Mouse (Mus musculus): ENCODE measurements at regions not wholly inside any gene's neighbourhood (a gene's known extent, or its start where the extent isn't known, plus 50 kb on each side); places are given as distances from the start of the nearest gene placed in this dataset.

DNA sequence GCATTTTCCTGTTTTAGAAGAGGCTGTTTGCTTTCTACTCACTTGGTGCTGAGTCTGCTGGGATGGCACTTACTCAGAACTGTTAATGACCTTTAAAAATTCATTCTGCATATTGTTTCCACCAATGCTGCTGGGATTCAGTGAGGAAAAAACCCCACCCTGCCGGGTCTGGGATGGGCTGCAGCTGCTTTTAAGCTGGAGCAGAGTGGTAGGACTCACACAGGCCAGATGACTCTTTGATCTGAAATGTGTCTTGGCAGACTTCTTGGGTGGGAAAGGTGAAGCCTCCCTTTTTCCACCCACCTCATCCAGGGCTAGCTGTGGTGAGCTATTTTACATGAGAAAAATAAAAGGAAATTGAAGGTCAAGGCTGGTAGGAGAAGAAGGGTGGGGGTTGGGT, 56.4 kb upstream of the Ddhd1 start:
- DNase-seq (ENCODE audit: low read depth), result no peak

- DNase-seq (ENCODE audit: low read depth), result no peak
Measured at GRCm38 (mm10) chr14:45714786-45715185, 56.8 kb upstream of the Ddhd1 start.

- no peak for DNase-seq (ENCODE audit: low read depth)
Measured at GRCm38 (mm10) chr14:45716100-45716499, 58.2 kb upstream of the Ddhd1 start.

DNA sequence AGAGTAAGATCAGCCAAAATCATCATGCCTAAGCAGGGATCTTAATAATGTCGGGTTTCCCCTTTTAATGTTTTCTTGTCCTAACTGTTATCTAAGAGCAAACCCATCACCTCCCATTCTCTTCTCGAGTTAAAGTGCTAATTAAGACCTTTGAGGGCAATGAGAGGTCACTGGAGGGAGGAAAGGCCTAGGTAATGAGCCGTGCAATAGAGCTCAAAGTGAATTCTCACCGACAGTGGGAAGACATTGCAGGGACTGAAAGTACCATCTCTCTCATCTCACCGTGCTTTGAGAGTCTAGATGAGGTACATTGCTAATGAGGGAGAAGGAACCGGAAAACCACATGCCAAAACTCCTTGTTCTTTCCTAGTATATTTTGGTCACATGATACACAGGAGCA, 64.9 kb upstream of the Ddhd1 start:
- no peak for DNase-seq (ENCODE audit: low read depth)

GRCm38 (mm10) chr14:45724341-45724740, 66.4 kb upstream of the Ddhd1 start:
- no peak for DNase-seq (ENCODE audit: low read depth)

DNA sequence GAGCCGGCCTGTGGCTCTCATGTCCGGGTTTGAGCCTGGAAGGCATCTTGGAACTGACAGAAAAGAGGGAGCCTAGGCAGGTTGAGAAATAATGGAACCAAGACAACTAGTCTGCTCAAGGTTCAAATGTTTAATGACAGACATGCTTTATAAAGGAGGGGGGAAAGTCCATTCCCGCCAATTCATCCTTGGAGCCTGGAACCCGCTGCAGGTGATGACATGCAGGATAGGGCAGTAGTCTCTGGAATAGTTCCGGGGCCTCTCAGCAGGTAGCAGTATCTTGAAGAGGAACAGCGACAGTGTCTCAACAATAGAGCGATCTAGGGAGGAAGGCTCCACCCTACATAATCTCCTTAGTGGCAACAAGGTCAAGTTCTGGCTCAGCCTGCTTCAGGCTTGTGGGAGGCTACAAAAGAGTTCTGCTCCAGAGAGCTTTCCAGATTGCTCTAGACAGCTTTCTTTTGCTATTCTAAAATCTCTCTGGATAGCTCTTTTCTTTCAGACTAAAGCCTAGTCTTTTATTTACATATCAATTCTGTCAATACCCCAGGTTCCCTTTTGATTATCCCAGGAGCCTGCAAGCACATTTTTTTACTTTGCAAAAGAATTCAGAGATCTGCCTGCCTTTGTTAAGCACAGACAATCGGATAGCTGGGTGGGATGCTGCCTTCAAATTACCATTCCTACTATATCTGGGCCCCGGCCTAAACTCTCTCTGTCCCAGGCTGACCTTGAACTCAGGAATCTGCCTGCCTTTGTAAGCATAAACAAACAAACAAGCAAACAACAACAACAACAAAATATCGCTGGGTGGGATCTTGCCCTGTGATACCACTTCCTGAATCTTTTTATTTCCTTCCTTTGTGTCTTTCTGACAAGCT, 76.8 kb upstream of the Ddhd1 start:
- DNase-seq (ENCODE audit: low read depth), result no peak

DNA sequence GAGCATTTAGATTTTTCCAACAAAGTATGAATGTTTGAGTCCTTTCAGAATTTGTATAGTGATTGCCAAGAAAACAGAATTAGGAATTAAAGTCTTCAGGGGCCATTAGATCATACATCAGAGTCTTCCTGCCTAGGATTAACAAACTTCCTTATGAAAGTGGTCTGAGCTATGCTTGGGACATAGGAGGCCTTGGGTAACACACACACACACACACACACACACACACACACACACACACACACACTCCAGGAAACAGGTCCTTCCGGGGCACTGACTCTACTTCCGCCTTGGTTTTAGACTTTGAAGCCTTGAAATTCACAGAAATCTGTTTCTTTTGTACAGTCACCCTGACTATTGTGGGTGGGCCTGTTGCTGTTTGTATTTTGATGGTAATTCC, 80.0 kb upstream of the Ddhd1 start:
- no peak for DNase-seq (ENCODE audit: low read depth)

DNA sequence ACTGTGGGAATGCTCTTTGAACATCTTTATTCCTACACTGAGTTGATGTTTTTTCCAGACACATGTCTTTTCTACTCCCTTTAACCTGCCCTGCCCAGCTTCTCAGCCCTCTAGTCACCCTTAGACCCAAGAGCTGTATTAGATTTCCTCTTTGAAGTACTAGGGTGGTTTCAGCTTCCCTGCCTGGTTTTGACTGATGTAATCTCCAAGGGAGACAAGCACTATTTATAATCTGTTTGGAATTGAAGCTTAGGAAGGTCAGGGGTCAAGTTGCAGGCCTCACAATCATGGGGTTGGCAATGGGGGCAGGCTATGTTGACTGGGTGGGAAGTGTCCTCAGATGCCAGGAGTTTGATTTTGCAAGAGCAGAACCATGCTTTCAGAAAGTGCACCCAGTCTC, 81.7 kb upstream of the Ddhd1 start:
- no peak for DNase-seq (ENCODE audit: low read depth)

- no peak for DNase-seq (ENCODE audit: low read depth)
Measured at GRCm38 (mm10) chr14:45740662-45741061, 82.7 kb upstream of the Ddhd1 start.

DNA sequence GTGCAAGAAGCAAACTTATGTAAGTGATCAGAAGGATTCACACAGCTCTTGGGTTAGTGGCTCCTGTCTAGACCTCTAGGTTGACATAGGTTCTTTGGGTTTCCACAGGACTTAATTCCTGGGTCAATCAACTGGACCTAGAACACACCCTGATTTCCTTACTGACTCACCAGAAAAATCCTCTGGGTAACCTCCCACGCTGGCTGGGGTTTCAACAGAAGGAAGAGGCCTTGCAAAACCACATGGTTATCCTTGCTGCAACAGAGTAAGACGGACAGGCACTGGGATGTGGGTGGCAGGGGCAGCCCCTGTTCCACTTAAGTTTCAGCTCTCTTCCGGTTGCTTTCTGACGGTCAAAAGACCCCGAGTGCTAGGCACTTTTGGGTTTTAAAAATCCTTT, 88.2 kb upstream of the Ddhd1 start:
- DNase-seq (ENCODE audit: low read depth), result no peak

DNA sequence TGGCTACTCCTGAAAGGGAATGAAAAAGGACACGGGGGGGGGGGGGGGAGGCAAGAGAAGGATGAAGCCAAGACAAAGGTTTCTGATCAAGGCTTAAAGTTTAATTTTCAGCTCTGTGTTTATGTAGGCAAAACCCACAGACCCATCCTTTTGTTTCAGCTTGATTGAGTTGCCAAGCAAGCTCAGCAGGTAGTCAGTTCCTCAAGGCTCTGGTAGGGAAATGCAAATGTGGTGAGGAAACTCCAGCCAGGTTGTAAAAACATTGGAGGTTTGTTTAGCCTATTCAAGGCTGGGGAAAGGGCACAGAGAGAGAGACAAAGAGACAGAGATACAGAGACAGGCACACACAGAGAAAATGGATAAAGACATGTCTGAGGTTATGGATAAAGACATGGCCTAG, 99.4 kb upstream of the Ddhd1 start:
- no peak for DNase-seq (ENCODE audit: low read depth)

- no peak for DNase-seq (ENCODE audit: low read depth)
Measured at GRCm38 (mm10) chr14:45760890-45761680, 103.1 kb upstream of the Ddhd1 start.

- DNase-seq (ENCODE audit: low read depth), result no peak
Measured at GRCm38 (mm10) chr14:45764231-45764630, 106.3 kb upstream of the Ddhd1 start.

DNA sequence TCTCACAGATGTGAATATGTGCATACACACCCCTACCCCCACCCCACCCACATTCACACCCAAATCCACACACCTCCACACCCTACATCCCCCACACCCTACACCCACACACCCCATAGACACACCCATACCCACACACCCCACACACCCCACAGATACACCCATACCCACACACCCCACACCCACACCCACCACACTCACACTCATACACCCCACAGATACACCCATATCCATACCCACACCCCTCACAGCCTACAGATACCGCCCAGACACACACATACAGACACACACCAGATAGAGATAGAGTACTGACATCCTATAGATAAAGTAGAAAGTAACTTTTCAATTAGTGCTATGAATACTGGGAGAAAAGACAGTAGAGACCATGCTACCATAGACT, 108.6 kb upstream of the Ddhd1 start:
- no peak for DNase-seq (ENCODE audit: low read depth)

- peak; percentile 7 for DNase-seq (ENCODE audit: low read depth)
Measured at GRCm38 (mm10) chr14:45772665-45773277, 114.8 kb upstream of the Ddhd1 start.

DNA sequence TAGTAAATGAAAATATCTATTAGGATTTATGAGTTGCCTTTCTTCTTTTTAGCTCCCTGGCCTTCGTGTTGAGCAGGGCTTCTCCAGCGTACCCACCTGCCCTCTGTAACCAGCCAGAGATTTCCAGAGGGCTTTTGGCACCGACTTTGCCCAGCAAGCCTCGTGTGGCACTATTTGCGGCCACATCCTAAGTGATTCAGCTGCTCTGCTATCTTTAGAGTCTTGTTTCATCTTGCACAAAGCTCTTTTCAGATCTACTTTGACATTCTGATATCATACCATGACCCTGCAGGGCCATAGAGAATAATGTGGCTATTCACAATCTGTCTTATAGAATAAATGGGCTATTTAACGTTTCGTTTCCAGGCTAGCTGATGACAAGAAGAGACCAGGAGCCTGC, 115.4 kb upstream of the Ddhd1 start:
- DNase-seq (ENCODE audit: low read depth), result no peak

GRCm38 (mm10) chr14:45781850-45782249, 123.9 kb upstream of the Ddhd1 start:
- DNase-seq (ENCODE audit: low read depth), result no peak

DNA sequence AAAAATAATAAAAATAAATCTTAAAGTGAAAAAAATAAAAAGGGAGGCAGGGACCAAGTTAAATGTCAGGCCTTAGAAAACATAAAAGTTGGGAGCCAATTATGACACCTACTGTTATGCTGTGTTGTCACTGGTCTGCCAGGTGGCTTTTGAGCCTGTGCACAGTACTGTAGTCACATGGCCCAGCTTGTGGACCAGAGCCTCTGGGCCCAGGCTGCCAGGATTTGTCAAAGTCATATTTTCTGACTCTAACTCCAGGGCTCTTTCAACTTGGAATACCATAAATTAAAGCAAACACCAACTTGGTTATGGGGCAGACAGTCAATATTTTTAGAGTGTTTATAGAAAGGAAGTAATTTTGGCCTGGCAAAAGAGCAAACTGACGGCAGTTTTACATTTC, 137.0 kb upstream of the Ddhd1 start:
- DNase-seq (ENCODE audit: low read depth), result no peak

DNA sequence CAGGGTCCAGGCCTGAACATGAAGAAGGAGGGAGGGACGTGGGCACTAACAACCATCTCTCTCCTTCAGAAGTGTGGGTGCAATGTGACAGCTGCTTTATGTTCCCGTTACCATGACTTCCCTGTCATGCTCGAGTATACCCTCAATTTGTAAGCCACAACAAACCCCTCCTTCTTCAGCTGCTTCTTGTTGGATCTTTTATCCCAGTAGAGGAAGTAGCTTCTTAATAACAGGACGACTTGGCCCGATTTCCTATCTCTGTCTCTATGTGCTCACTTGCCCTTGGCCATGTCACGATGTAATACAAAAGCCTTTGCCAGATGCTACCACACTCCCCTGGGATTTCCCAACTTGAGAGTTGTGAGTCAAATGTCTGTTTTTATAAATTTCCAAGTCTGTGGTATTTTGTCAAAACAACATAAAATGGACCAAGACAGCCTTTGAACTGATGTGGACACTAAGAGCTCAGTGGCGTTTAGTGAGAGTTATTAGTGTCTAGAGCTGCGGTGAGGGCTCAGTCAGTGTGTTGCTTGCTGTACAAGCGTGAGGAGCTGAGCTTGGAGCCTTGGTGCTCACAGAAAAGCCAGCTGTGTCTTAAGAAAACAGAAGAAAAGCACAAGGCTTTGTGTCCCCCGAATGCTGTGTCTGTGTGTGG, 138.8 kb upstream of the Ddhd1 start:
- no peak for DNase-seq (ENCODE audit: low read depth)

DNA sequence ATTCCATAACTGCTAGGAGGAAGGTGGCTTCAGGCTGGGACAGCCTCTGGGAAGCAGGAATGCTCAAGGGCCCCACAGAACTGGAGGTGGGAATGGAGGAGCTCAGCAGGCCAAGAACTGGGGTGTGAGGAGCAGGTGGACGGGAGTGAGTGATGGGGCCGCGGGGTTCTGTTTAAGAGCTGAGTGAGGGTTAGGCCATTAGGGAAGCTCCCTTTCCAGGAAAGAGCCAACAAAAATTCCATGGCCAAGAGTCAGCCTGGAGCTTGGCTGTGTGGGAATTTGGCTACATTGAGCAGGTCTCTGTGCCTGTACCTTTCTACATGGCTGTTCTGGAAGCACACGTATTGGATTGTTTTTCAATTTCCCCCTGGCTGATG, 139.4 kb upstream of the Ddhd1 start:
- DNase-seq (ENCODE audit: low read depth), result no peak

- DNase-seq (ENCODE audit: low read depth), result no peak
Measured at GRCm38 (mm10) chr14:45799286-45799685, 141.3 kb upstream of the Ddhd1 start.

DNA sequence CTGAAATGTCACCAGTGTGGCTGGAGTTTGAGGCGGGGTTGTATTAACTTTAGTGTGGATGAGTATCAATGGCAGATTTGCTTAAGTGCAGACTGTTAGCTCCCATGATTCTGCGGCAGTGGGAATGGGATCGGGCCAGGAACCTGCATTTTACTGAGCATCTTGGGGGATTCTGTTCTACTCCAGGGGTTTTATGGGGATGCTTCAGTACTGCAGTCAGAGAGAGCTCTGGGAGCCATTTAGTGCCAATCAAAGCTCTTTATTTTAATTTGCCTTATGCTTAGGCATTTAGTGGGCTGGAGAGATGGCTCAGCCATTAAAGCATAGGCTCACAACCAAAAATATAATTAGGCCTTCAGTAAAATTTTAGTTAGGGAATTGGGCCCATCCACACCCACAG, 148.0 kb upstream of the Ddhd1 start:
- DNase-seq (ENCODE audit: low read depth), result no peak
